In genomic region chr7:126272770-126273311, GRCm38 (mm10) we compare ENCODE assay signal across 8 mouse cellular contexts. TPM values are rescaled to one million over a fixed set of nuclear protein-coding genes. Genes with fewer than 3 reads are reported as not detected.
DNase-seq lines count a peak whose midpoint lies in the region; ATAC-seq and TF ChIP-seq lines count a peak whose summit lies in the region.

No protein-coding gene starts in this region.

- peak overlapping the region; percentile 89 for H3K4me3 ChIP-seq in kidney, adult 2 months (ENCODE audit: insufficient read depth, low read depth, low read length)
- H3K4me3 ChIP-seq in forebrain, embryonic 12.5 days (replicated peaks): peak overlapping the region; percentile 97
- peak overlapping the region; percentile 95 for H3K4me3 ChIP-seq in limb, embryonic 11.5 days (ENCODE audit: low read depth, low read length)
- peak overlapping the region; percentile 78 for H3K4me3 ChIP-seq in olfactory bulb, adult 2 months (ENCODE audit: insufficient read depth, low read depth, low read length)

- peak overlapping the region; percentile 79 for H3K27ac ChIP-seq in kidney, adult 2 months (ENCODE audit: insufficient read depth, low read depth, low read length)
- H3K27ac ChIP-seq in forebrain, embryonic 12.5 days: peak overlapping the region; percentile 99
- peak overlapping the region; percentile 95 for H3K27ac ChIP-seq in limb, embryonic 11.5 days (replicated peaks; ENCODE audit: low read depth, low read length)
- peak overlapping the region; percentile 63 for H3K27ac ChIP-seq in olfactory bulb, adult 2 months (ENCODE audit: insufficient read depth, low read depth, low read length)

- DNase-seq in kidney, adult 2 months: no peak
- no peak for DNase-seq in kidney, adult 11 months
- DNase-seq in ZHBTc4 (ENCODE audit: low read depth, low spot score): peak; percentile 38
- DNase-seq in limb, embryonic 11.5 days (ENCODE audit: low spot score): peak; percentile 72
- no peak for DNase-seq in gastrocnemius, adult 8-10 months (ENCODE audit: low spot score in 2 of 2)
- no peak for DNase-seq in layer of hippocampus, adult 9-10 months (ENCODE audit: low spot score)

- no peak for TF ChIP-seq POLR2A in kidney, adult 2 months (IDR thresholded peaks at IDR 0.05; ENCODE audit: low read depth, low read length)
- no peak for TF ChIP-seq POLR2A in olfactory bulb, adult 2 months (IDR thresholded peaks at IDR 0.05; ENCODE audit: insufficient read depth, low read depth, low read length)

- H3K27me3 ChIP-seq in kidney, adult 2 months (replicated peaks; ENCODE audit: control insufficient read depth, insufficient read depth, low read length): no peaks in the 10 kb centered on the region
- H3K27me3 ChIP-seq in forebrain, embryonic 12.5 days: peaks cover 12% of the 10 kb centered on the region
- no peaks in the 10 kb centered on the region for H3K27me3 ChIP-seq in limb, embryonic 11.5 days (ENCODE audit: control insufficient read depth, insufficient read depth, low read length)

- H3K4me2 ChIP-seq in forebrain, embryonic 12.5 days: peak overlapping the region; percentile 99
- H3K4me2 ChIP-seq in limb, embryonic 11.5 days (ENCODE audit: low read depth, severe bottlenecking): peak overlapping the region; percentile 90

- WGBS in kidney, adult 2 months: 2% methylated on average over 38 of the region's 38 CpGs
- WGBS in forebrain, embryonic 12.5 days: 1% methylated on average over 37 of the region's 38 CpGs
- WGBS in limb, embryonic 11.5 days: under 1% methylated on average over 38 of the region's 38 CpGs
- WGBS in olfactory bulb, adult 2 months: under 1% methylated on average over 38 of the region's 38 CpGs

- peak; percentile 37 for ATAC-seq in forebrain, embryonic 12.5 days (ENCODE audit: low FRiP score)
- peak; percentile 31; the same call in 1 of the 2 replicates for ATAC-seq in limb, embryonic 11.5 days (ENCODE audit: insufficient number of reproducible peaks, low FRiP score, low TSS enrichment, low read depth)

- no peak for TF ChIP-seq CTCF in kidney, adult 2 months (conservative IDR thresholded peaks at IDR 0.05; ENCODE audit: insufficient read depth, insufficient read length, low read depth, low read length)
- TF ChIP-seq CTCF in olfactory bulb, adult 2 months (IDR thresholded peaks at IDR 0.05; ENCODE audit: insufficient read depth, low read depth, low read length): no peak

- H3K9ac ChIP-seq in forebrain, embryonic 12.5 days: peak overlapping the region; percentile 100
- peak overlapping the region; percentile 99 for H3K9ac ChIP-seq in limb, embryonic 11.5 days (ENCODE audit: low read length)

- peaks cover 30% of the 10 kb centered on the region for H3K4me1 ChIP-seq in kidney, adult 2 months (ENCODE audit: control insufficient read depth, insufficient read depth, low read length)
- H3K4me1 ChIP-seq in forebrain, embryonic 12.5 days: peaks cover 54% of the 10 kb centered on the region
- H3K4me1 ChIP-seq in limb, embryonic 11.5 days (ENCODE audit: control insufficient read depth, insufficient read depth, low read length): peaks cover 24% of the 10 kb centered on the region
- H3K4me1 ChIP-seq in olfactory bulb, adult 2 months (ENCODE audit: control insufficient read depth, insufficient read depth, low read length): peaks cover 38% of the 10 kb centered on the region

- H3K36me3 ChIP-seq in kidney, adult 2 months (ENCODE audit: control insufficient read depth, insufficient read depth, low read length): no peaks in the 10 kb centered on the region
- H3K36me3 ChIP-seq in forebrain, embryonic 12.5 days (replicated peaks): peaks cover 31% of the 10 kb centered on the region
- no peaks in the 10 kb centered on the region; the same call in 1 of the 2 replicates for H3K36me3 ChIP-seq in limb, embryonic 11.5 days (ENCODE audit: control insufficient read depth, insufficient read depth, low read length)

- H3K9me3 ChIP-seq in forebrain, embryonic 12.5 days: no peaks in the 10 kb centered on the region
- no peaks in the 10 kb centered on the region for H3K9me3 ChIP-seq in limb, embryonic 11.5 days (ENCODE audit: control insufficient read depth, low read length)

RNA-seq across cellular contexts. Expression of gene Sbk1, which starts 0.4 kb away (rescaled TPM):
- polyA plus RNA-seq in kidney, adult 2 months (2012; rRNA removed): 29.2 and 31.5 TPM in 2 replicates
- 264 and 272 TPM in 2 replicates for polyA plus RNA-seq in forebrain, embryonic 12.5 days (2016; fragmentation: Nextera tagmentation; extraction: Ambion mirVana)
- polyA plus RNA-seq in limb, embryonic 11.5 days (2014; fragmentation: Nextera tagmentation; extraction: Ambion mirVana): 111 and 117 TPM in 2 replicates
- not detected in 2 replicates for polyA plus RNA-seq in olfactory bulb, adult 2 months (2012; ENCODE audit: insufficient read depth, insufficient read length, low replicate concordance, missing spikeins)
- total RNA-seq in gastrocnemius, adult 8-10 months (2022): 10 to 100 TPM; 13.0 to 18.8 (median 16.8) TPM

Comparison
In these comparisons a context has a peak if more than half of its experiments do, and no peak if none do; other contexts are left out.
1. DNase-seq: peak in ZHBTc4 (single experiment) and limb, embryonic 11.5 days (single experiment); none in kidney, adult 2 months (single experiment), kidney, adult 11 months (single experiment), gastrocnemius, adult 8-10 months (0 of 2) and layer of hippocampus, adult 9-10 months (single experiment).
2. Peak in every context shown above with its lines, with median percentiles within 50 percentile points of each other: H3K27ac ChIP-seq and H3K4me3 ChIP-seq.